Mouse (Mus musculus) kidney, postnatal 0 days (tissue): Measurements from ENCODE around the gene Sec14l4. TPM values are rescaled to one million over a fixed set of nuclear protein-coding genes. Genes with fewer than 3 reads are reported as not detected.
"Not testable (repeated sequence)": the region's sequence is repeated elsewhere in the genome, so short reads cannot be mapped to it uniquely, and the experiment has no call there.

Experiments
- ATAC-seq: fragments of 200-750 bp; cut with Nextera tagmentation; replicated peaks from 2 replicates; pipeline ENCODE4 v1.8.0; 2017; ENCODE audit warnings: low read depth, moderate number of reproducible peaks, moderate TSS enrichment, moderate library complexity; ENCODE audit not compliant: low FRiP score
- DNase-seq: peaks from one replicate; pipeline ENCODE4 v3.0.0-alpha.2; 2016; ENCODE audit warnings: low spot score
- H3K27ac ChIP-seq: fragments of 300-500 bp; sonication (generic); 2 replicates; pipeline ENCODE4 v1.5.1; 2014; ENCODE audit warnings: mild to moderate bottlenecking
- H3K27me3 ChIP-seq: fragments of 300-500 bp; sonication (generic); 2 replicates; pipeline ENCODE4 v1.6.1; 2014; ENCODE audit warnings: low read length, mixed read lengths; ENCODE audit not compliant: insufficient read depth
- H3K36me3 ChIP-seq: fragments of 300-500 bp; sonication (generic); 2 replicates; pipeline ENCODE4 v1.6.1; 2014; ENCODE audit warnings: low read length, mixed read lengths; ENCODE audit not compliant: insufficient read depth
- H3K4me1 ChIP-seq: fragments of 300-500 bp; sonication (generic); replicated peaks from 2 replicates; pipeline ENCODE4 v1.6.1; 2014; ENCODE audit warnings: antibody characterized with exemption, low read length, mixed read lengths; ENCODE audit not compliant: insufficient read depth
- H3K4me2 ChIP-seq: fragments of 300-500 bp; sonication (generic); 2 replicates; pipeline ENCODE4 v1.6.1; 2014; ENCODE audit warnings: mild to moderate bottlenecking, low read length, moderate library complexity, mixed read lengths
- H3K4me3 ChIP-seq: fragments of 300-500 bp; sonication (generic); replicated peaks from 2 replicates; pipeline ENCODE4 v1.5.1; 2014; ENCODE audit warnings: low read depth, low read length
- H3K9ac ChIP-seq: fragments of 300-500 bp; sonication (generic); 2 replicates; pipeline ENCODE4 v1.6.1; 2014; ENCODE audit warnings: low read depth, low read length
- H3K9me3 ChIP-seq: fragments of 300-500 bp; sonication (generic); replicated peaks from 2 replicates; pipeline ENCODE4 v1.6.1; 2016; ENCODE audit warnings: low read length, inconsistent platforms, mixed read lengths
- CTCF ChIP-seq: IDR thresholded peaks from 2 replicates; pipeline ENCODE4 v1.5.1; 2016; ENCODE audit warnings: antibody characterized with exemption, low read depth, mild to moderate bottlenecking, moderate library complexity
- WGBS: fragments of 180-500 bp; shearing (Covaris S2); extraction: QIAGEN DNeasy Blood & Tissue Kit; methylation state at CpG from one replicate; pipeline ENCODE4 v1.1.7; 2014; 5-methylcytosine and 5-hydroxymethylcytosine counted together
- polyA plus RNA-seq: library from polyadenylated mRNA; unstranded; fragments of >200 nt; fragmentation: Nextera tagmentation; extraction: Ambion mirVana; gene quantifications from 2 replicates; pipeline ENCODE4 v1.2.1, GENCODE M21; 2015

The Sec14l4 gene
- polyA plus RNA-seq, 1 experiment from 2014 or later: not detected

DNA sequence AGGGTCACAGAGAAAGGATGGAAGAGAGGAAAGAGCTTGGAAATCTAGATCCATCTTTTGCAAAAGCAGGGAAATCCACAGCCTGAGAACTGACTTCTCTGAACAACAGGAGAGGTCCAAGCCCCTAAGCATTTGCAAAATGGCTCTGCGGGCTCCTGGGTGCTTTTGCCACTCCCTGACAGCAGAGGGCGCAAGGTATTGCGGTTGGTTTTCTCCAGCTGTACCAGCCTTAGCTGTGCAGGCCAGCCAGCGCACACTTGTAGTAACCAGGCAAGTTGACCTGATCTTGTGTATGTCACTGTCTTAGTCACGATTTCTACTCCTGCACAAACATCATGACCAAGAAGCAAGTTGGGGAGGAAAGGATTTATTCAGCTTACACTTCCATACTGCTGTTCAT is 29.7 kb upstream of the Sec14l4 start:
- Histone ChIP-seq H3K4me3 (no peak overlapping the region), H3K9ac (no peak overlapping the region), H3K4me2 (no peak overlapping the region), H3K9me3 (no peaks in the 10 kb centered on the region), H3K27ac (no peak overlapping the region), H3K4me1 (peaks cover 10% of the 10 kb centered on the region), H3K27me3 (peaks cover 37% of the 10 kb centered on the region), H3K36me3 (no peaks in the 10 kb centered on the region)
- DNase-seq: peak; percentile 75
- 7% methylated on average over 5 of the region's 5 CpGs for WGBS
- TF ChIP-seq CTCF: peak; percentile 85
- ATAC-seq: no peak

DNA sequence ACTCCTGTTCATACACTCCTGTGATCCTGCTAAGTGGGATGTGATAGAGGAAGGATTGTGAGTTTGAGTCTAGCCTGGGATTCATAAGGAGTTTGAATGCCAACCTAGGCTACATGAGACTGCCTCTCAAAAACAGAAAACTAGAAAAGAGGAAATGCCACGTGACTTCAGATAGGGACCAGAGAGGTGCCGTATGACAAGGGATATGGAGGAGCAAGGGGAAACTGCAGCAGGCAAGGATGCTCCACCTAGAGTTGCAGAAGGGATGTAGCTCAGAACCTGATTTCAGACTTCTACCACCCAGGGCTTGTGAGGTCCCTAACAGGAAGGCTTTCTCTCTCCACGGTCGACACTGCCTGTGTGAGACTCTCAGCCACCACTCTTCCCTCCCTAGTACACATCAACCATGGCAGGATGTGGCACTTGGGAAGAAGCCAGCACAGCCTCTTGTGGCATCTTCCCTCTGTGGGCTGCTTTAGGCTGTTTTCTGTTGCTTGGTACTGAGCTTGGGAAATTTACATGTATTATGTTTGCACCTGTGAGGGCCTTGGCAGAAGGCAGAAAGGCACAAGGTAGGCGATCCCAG is 25.9 kb upstream of the Sec14l4 start:
- 67% methylated on average over 5 of the region's 5 CpGs for WGBS
- TF ChIP-seq CTCF: no peak

DNA sequence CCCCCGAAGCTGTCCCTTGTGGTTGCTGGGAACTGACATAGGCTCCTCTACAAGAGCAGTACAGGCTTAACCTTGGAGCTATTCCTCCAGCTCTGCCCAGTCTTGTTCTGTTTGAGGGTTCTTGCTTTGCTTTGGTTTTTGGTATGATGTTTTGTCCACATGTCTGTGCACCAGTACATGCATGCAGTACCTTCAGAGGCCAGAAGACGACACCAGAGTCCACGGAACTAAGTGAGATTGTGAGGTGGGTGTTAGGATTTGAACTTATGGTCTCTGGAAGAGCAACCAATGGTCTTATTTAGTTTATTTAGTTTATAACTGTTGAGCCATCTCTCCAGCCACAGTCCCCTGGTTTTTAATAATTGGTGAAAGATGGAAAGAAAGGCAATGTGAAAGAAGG is 24.8 kb upstream of the Sec14l4 start:
- whole genome bisulfite sequencing: 87% methylated on average over 3 of the region's 3 CpGs
- Histone ChIP-seq H3K36me3 (no peaks in the 10 kb centered on the region), H3K4me3 (no peak overlapping the region), H3K4me1 (no peaks in the 10 kb centered on the region), H3K9me3 (no peaks in the 10 kb centered on the region), H3K27ac (no peak overlapping the region), H3K4me2 (no peak overlapping the region), H3K27me3 (no peaks in the 10 kb centered on the region), H3K9ac (no peak overlapping the region)
- peak; percentile 47; the same call in 1 of the 2 replicates for TF ChIP-seq CTCF
- no peak for DNase-seq
- ATAC-seq: no peak

More for the DNA sequence above, 25.9 kb upstream of the Sec14l4 start:
- no peak overlapping the region for H3K4me2 ChIP-seq
- H3K27ac ChIP-seq: no peak overlapping the region
- no peak overlapping the region for H3K9ac ChIP-seq
- no peak overlapping the region for H3K4me3 ChIP-seq
- DNase-seq (no peak), ATAC-seq (no peak)
- no peaks in the 10 kb centered on the region for H3K4me1 ChIP-seq
- H3K27me3 ChIP-seq: 0 out of 2 replicates have a peak, but pooled peaks cover 3% of the 10 kb centered on the region
- no peaks in the 10 kb centered on the region for H3K36me3 ChIP-seq
- H3K9me3 ChIP-seq: no peaks in the 10 kb centered on the region

DNA sequence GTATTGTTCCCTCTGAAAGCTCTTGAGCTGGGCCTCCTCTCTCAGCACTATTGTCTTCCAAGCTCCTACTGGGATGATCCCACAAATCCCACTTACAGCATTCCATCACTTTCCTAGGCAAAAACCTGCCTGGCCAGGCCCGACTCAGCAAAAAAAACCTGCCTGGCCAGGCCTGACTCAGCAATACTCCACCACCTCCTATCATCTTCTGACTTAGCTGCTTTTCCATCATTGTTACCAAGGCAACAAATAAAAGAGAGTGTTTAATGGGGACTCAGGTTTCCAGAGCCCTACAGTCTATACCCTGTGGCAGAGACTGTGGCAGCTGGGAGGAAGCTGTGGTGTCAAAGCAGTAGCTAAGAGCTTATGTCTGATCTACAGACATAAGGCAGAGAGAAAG is 18.6 kb upstream of the Sec14l4 start:
- WGBS: 79% methylated on average over 1 of the region's 1 CpGs

DNA sequence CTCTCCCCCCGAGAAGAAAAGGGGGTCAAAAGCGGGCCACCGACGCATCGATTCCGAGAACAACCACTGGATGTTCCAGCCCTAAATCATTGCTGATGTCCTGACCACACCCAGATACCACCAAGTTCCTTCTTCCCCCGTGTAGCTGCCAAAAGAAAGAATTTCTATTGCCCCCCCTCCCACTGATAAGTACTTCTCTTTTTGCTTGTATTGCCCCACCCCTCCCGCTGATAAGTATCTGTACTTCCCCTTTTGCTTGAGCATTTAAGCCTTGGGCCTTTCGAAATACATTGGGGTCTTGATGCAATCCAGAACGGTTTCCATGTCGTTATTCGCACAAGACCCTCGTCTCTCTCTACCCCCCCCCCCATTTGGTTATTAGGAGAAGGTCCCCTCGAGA is 15.5 kb upstream of the Sec14l4 start:
- not testable (repeated sequence) for H3K4me2 ChIP-seq

More for the DNA sequence above, 18.6 kb upstream of the Sec14l4 start:
- Histone ChIP-seq H3K27me3 (no peaks in the 10 kb centered on the region), H3K4me3 (no peak overlapping the region), H3K9me3 (no peaks in the 10 kb centered on the region), H3K36me3 (no peaks in the 10 kb centered on the region), H3K9ac (no peak overlapping the region), H3K4me1 (no peaks in the 10 kb centered on the region), H3K27ac (no peak overlapping the region), H3K4me2 (no peak overlapping the region)
- no peak for TF ChIP-seq CTCF
- ATAC-seq (no peak), DNase-seq (no peak)

DNA sequence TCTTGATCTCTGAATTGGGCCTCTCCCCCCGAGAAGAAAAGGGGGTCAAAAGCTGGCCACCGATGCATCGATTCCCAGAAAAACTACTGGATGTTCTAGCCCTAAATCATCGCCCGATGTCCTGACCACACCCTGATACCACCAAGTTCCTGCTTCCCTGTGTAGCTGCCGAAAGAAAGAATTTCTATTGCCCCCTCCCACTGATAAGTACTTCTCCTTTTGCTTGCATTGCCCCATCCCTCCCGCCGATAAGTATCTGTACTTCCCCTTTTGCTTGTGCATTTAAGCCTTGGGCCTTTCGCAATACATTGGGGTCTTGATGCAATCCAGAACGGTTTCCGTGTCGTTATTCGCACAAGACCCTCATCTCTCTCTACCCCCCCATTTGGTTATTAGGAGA is 9.2 kb upstream of the Sec14l4 start:
- not testable (repeated sequence) for H3K27me3 ChIP-seq, H3K4me3 ChIP-seq, H3K4me2 ChIP-seq, H3K9me3 ChIP-seq, H3K36me3 ChIP-seq, H3K4me1 ChIP-seq, ATAC-seq, H3K9ac ChIP-seq, DNase-seq, H3K27ac ChIP-seq
- 92% methylated on average over 13 of the region's 13 CpGs for WGBS

More for the DNA sequence above, 15.5 kb upstream of the Sec14l4 start:
- H3K9ac ChIP-seq, H3K4me1 ChIP-seq, H3K27ac ChIP-seq, H3K9me3 ChIP-seq, DNase-seq, ATAC-seq, H3K4me3 ChIP-seq, H3K27me3 ChIP-seq, H3K36me3 ChIP-seq: not testable (repeated sequence)
- WGBS: 85% methylated on average over 14 of the region's 14 CpGs

DNA sequence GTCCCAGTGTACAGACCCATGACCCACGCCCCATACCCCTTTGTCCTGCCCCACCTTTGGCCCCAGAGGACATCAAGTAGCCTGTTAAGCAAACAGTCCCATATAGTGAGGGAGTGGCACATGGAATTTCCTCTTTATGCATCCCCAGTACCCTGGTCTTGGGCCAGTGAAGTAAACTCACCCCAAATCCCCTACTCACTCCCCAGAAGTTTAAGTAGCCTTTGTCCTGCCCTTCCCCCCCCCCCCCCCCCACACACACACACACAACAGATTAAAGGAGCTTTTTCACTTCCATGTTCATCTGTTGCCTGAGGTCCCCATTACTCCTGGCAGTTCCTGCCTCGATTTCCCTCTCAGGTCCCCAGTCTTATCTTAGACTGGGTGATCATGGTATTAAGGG is 7.9 kb upstream of the Sec14l4 start:
- Histone ChIP-seq H3K4me1 (no peaks in the 10 kb centered on the region), H3K4me2 (no peak overlapping the region), H3K9me3 (no peaks in the 10 kb centered on the region), H3K27me3 (no peaks in the 10 kb centered on the region), H3K36me3 (no peaks in the 10 kb centered on the region), H3K27ac (no peak overlapping the region), H3K4me3 (no peak overlapping the region), H3K9ac (no peak overlapping the region)
- DNase-seq: no peak
- 67% methylated on average over 2 of the region's 2 CpGs for WGBS
- ATAC-seq: no peak
- TF ChIP-seq CTCF: no peak
